Mouse (Mus musculus) frontal cortex, adult (tissue): ENCODE results near the gene Mgst2.
A peak's percentile ranks its signal among the peaks of the same experiment; 100 is the strongest.

Source experiments
- ATAC-seq: cut with Nextera tagmentation; 2 replicates; pipeline ENCODE4 v1.9.2; 2017; ENCODE audit warnings: mild to moderate bottlenecking, moderate library complexity, mixed read lengths; ENCODE audit not compliant: low TSS enrichment

The Mgst2 gene

DNA sequence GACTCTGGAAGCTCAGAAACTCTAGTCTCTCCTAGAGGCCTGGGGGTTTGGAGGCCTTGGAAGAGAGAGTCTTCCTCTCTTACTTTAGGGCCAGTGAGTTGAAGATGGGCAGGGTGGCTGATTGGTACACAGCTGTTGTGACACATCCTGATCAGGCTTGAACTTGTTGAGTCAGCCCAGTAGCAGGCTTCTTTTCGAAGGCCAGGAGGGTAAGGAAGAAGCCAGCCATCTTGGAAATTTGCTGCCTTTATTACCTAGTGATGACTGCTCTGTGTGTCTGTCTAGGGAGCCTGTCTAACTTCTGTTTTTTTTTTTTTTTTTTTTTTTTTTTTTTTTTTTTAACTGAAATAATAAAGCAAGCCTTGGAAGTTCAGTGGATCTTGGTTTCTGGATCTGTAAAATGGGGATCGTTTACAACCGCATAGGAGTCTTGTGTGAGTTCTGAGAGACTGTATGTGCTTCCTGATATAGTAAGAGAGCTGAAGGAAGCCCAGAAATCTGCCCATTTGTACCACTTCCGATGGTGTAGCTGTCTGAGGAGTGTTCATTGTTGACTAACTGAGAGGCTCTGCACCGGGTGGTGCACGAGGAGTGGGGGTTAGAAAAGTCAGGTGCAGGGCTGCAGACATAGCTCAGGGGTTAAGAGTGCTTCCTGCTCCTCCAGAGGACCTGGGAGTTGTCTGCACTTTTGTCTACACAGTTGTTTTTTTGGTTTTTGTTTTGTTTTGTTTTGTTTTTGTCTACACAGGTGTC is 5.7 kb upstream of the Mgst2 start:
- no peak for ATAC-seq

DNA sequence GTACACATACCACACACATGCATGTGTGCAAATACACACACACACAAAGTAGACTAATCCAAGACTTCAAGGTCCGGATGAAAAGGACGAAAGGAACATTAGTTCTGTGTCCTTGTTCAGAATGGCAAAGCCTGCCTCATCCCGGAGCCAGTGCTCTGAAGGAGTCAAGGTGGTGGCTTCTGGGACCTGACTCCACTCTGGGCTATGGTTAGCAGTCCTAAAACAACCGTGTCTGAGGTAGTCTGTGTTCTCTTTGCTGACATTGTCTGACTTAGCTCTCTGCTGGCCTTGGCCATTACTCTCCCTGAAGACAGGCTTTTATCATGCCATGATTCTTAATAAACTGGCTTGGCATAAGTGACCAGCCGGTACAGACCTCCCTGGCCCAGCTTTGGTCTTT is 745 bp upstream of the Mgst2 start:
- ATAC-seq = no peak

DNA sequence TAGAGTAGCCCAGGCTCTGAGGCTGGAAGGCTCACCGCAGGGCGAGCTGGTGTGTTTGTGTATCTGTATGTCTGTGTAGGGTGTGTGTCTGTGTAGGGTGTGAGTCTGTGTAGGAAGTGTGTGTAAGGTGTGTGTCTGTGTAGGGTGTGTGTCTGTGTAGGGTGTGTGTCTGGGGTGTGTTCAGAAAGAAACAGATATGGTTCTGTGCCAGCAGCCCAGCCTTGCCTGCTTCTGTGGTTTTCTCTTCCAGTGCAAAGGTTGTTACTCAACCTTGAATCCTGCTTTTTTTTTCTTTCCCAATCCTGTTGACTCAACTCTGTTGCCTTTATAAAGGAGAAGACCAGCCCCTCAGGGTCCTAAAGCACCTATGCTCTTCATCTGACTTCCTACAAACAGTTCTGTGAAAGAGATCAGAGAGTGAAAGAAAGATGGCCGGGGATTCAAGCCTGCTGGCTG is 689 bp downstream of the Mgst2 start:
- no peak for ATAC-seq

DNA sequence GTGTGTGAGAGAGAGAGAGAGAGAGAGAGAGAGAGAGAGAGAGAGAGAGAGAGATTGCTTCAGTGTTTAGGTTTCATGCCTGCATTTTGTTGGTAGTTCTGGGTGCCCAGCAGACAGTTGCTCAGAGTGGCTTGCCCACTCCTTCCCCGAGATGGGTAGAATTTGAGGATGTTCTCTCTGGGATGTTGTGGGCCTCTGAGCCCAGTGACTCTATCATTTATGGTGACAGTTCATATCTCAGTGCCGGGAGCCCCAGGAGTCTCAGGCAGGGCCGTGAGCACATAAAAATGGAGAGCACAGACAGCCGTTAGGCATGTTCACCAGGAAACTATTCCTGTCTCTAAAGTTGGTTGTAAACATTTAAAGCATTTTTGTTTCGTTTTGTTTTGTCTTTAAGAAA is 1.2 kb downstream of the Mgst2 start:
- ATAC-seq = no peak

DNA sequence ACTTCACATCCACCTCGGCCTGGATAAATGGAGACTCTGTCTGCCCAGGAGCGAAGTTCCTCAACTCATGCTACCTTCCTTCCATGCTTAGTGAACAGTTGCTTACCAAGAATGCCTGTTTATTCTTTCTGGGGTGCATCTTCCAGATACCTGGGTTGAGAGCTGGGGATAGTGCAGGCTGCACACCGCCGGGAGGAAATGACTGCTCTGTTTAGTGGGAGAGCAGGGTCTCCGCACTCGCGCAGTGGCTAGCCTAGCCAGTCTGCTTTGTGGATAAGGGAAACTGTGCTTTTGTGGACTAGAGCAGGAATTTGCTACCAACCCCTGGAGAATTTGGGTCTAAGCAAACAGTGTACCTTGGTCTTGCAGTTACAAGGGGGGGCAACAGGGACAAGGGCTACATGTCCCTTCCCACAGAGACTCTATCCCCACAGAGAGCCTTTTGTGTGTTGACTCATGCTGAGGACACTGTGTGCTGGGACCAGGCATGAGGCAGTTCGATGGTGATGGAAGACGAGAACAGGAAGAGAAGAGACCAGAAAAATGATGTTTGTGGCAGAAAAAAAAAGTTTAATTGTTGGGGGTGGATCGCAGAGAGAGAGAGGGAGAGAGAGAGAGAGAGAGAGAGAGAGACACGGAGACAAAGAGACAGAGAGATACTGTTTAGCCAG is 1.9 kb downstream of the Mgst2 start:
- 0 out of 2 replicates have a peak, but pooled peaks have one; percentile 46 for ATAC-seq

DNA sequence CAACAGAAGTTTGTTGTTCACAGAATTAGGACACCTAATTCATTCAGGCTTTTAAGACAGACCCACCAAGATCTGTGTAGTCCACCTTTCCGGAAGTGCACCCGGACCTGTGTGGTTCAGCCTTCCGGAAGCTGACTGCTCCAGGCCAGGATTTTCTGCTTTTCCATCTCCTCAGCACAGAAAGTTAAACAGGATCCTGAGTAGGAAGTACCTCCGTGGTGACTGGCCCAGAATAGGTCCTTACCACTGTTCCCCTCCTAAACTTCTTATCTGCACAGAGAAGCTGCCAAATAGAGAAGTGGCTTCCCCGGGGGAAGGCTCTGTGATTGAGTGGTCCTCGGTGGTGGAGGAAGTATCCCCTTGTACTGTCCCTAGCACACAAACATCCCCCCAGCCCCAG is 2.4 kb downstream of the Mgst2 start:
- ATAC-seq = no peak; the same call in 1 of the 2 replicates

DNA sequence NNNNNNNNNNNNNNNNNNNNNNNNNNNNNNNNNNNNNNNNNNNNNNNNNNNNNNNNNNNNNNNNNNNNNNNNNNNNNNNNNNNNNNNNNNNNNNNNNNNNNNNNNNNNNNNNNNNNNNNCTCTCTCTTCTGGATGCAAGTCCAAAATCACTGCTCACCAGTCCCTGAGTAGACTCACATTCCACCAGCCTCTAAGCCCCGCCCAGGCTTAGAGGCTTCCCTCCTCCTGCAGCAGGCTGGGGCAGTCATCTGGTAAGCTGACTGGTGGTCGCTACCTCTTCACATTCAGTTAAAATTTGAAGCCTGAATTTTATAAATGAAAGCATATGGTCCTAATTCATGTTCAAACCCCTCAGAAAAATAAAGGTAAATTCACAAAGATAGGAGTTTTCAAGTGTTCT is 8.4 kb downstream of the Mgst2 start:
- ATAC-seq = no peak

DNA sequence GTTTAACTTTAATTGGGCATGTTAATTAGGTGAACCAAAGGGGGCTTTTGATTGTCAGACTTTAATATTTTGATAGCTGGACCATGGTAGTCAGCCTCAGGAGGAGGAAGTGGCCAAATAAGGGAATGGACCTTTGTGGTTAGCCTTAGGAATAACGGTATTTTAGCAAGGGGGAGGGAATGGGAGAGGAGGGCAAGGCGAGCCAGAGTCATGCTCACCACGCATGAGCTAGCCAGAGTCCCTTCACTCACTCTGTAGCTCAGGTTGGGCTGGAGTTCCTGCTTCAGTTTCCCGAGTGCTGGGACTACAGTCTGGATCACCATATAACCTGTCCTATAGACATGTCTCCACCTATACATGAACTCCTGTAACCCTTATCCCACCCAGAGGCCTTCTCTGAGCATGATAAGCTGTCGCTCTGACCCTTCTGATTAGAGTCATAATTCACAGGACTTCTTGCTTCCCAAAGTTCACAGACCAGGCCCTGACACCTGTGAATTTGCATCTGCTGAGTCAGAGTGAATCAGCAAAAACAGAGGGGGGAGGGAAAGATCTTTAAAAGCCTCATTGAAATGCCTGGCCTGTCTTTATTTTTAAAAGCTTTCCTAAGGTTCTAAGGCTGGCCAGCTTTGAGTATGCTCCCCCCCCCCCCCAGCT is 10.4 kb downstream of the Mgst2 start:
- no peak for ATAC-seq

DNA sequence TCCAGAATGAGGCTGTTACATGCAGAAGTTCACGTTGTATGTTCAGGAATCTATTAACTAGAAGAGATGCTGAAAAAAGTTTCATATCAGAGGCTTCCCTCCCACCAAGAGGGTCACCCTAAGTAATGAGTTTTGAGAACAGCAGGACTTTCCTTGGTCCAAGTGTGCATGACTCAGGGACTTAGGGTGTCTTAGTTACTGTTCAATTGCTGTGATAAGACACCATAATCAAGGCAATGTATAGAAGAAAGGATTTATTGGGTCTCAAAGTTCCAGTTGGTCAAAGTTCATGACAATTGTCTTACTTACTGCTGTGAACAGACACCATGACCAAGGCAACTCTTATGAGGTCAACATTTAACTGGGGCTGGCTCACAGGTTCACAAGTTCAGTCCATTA is 10.9 kb downstream of the Mgst2 start:
- ATAC-seq = no peak

DNA sequence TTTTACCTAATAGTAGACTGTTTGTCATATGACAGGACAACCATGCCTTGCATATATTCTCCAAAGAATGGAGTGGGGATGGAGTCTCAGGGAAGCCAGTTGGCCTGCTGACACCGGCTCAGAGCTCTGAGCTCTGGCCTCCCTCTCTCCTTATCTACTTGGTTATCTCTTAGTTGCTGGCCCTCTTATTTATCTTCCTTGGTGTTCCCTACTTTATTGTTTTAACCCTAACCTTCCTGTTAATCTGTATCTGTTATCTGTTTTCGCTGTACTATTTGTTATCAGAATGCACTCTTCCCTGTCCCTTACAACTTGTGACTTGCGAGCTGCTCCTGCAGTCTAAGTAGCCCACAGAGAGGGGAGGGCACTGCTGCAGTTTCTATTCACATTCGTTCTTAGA is 12.5 kb downstream of the Mgst2 start:
- no peak for ATAC-seq

DNA sequence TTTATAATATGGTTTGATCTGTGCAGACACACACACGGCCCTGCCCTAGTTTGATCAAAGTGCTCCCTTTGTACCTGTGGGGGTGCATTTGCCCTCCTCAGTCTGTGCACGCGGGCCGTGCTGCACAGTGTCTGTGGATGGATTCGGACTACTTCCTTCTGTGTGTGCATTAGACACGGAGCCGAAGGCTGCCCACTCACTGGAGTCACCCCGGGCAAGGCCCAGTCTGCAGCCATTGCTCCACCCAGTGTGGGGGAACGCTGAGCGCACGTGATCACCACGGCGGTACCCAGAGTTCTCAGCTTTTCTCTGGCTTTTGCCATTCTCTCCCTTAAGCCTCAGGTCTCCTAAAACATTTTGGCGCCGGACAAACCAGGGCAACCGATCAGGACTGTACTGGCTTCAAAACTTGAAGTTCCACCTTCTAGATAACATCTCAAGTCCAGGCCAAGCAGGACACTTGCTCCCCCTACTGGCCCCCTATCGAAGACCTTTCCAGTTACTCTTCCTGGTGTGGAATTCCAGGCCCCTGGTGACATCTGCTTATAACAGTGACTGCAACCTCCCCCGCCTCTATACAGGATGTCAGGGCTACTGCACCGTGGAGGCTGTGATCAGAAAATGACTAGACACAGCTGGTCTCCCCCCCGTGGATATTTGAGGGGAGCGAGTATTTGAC is 13.4 kb downstream of the Mgst2 start:
- peak; percentile 16; the same call in 1 of the 2 replicates for ATAC-seq

DNA sequence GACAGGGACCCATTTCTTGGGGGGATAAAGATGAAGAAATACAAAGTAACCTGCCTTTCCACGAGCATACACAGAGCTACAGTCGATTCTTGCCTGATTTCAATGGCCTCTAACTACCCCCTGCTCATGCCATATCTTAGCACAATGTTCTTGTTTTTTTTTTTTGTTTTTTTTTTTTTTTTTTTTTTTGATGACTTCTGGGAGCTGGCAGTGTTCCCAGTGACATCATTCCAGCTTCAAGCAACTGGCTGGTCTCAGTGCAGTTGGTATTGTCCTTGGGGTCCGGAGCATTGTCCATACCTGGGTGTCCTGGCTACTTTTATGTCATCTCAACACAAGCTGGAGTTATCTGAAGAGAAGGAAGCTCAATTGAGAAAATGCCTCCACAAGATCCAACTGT is 14.8 kb downstream of the Mgst2 start:
- ATAC-seq = no peak

DNA sequence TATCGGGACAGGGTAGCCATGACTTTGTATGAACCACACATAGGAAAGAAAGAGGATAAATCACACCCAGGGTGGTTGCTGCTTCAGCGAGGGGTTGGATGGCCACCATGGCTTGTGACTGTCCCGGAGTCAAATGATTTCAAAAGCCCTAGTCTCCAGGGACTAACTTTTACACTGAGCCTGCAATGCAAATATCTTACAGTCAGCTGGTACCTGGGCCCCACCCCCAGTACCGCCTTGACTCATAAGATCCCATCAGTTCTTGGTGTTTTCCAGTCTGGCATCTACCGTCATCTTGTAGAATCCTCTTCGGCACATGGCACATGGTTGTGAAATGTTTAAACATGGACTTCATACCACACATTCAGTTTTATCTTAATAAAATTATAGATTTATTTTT is 25.4 kb downstream of the Mgst2 start:
- no peak for ATAC-seq

DNA sequence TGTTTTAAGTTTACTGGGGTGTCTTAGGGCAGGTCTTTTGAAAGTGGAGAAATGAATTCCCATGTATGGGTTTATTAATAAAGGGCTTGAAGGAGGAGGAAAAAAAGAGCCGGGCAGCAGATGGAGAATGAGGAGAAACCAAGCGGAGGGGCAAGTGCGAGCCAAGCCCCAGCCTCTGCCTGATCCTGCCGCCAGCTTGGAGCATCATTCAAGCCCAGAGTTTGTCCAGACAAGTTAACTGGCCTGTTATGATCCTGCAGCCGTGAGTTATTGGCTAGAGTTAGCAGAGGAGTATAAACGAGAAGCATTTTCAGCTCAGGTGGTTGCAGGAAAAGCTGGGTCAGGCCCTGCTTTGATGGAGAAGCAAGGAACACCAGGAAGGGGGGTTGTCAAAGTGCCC is 26.2 kb downstream of the Mgst2 start:
- no peak for ATAC-seq

DNA sequence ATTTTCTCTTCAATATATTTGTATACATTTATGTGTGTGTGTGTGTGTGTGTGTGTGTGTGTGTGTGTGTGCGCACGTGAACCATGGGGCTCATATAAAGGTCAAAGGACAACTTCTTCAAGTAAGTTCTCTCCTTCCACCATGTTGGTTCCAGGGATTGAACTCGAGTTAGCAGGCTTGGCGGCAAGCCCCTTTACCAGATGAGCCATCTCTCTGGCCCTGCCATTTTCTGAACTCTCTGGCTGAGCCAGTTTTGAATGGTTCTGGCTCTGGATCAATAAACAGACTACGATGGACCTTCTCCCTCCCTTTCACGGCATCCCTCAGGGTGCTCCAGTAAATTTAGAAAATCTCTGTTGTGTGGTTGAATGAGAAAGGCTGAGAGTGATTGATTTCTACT is 26.6 kb downstream of the Mgst2 start:
- ATAC-seq = no peak

DNA sequence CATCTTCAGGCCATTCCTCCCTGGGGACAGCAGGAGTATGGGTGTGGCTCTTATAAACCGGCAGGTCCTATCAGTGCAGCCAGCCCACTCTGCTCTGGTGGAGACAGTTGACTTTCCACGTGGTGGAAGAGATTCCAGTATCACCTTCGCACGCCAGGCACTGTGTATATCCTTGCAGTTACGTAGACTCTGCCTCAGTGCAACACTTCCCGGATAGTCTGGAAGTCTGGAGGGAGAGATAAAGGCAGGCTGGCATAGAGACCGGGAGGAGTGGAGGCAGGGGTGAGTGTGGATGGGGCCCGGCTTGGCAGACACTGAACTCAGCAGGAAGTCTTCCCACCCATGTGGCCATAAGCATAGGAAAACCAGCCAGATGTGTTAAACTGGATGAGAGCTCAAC is 28.6 kb downstream of the Mgst2 start:
- no peak for ATAC-seq

DNA sequence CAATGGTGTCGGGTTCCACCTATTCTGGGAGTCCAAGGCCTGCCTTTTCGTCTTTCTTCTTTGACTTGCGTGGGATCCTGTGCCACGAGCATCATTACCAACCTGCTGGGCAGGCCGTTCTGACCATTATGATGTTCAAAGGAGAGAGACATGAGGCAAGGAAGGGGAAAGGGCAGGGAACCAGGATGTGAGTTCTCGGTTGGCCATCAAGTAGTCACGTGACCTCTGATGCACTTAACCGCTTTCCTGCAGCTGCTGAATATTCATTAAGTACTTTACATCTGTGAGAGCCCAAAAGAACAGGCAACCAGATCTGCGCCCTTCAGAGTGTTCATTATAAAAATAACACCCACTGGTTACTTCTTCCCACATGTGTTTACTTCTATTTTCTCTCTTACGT is 33.0 kb downstream of the Mgst2 start:
- no peak for ATAC-seq

DNA sequence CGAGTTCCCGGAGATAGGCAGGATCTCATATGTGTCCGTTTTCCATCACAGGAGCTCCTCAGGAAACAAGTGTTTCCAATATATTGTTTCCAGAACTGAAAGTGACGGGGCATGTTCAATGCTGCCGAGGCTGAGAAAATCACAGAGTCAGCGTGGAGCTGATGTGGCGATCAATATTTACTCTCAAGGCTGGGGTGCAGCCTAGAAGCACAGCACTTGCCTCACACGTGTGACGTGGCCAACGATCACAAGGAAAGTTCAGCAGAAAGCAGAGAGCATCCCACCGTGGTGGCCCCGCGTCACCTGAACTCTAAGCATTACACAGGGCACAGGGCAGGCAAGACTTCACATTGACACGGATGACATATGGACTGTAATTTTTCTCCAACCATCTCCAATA is 34.4 kb downstream of the Mgst2 start:
- ATAC-seq = no peak

DNA sequence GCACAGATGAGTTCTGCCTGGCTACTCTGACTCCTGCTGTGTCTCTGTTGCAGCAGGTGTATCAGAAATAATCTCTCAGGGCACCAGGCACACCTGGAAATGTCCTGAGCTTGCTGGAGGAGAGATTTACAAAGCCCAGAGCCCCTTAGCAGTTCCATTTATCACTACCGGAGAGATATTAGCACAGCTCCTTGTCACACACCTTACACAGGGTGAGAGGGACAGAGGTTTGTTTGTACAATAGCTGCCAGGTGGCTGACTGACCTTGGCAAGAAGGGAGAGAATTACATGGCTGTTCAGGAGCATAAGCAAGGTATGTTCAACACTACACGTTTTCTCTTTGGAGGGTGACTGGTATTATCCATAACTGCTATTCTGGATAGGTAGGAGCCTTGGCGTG is 35.6 kb downstream of the Mgst2 start:
- no peak for ATAC-seq

DNA sequence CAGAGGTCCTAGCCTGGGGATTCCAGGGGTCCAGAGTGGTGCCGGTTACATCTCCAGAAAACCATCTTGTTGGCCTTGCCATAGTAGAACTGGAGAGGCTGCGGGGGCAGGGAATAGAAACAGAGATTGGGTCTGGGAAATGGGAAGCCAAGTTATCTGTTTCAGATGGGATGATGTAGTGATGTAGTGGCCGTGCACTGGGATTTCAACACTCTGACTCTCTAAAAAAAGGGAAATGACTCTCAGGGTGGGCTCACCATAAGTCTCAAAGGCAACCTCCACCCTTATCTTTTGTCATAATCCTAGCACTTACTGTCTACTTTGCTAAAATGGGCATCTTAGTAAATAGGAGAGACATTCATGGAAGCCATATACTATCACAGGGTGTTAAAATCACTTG is 37.8 kb downstream of the Mgst2 start:
- no peak for ATAC-seq

DNA sequence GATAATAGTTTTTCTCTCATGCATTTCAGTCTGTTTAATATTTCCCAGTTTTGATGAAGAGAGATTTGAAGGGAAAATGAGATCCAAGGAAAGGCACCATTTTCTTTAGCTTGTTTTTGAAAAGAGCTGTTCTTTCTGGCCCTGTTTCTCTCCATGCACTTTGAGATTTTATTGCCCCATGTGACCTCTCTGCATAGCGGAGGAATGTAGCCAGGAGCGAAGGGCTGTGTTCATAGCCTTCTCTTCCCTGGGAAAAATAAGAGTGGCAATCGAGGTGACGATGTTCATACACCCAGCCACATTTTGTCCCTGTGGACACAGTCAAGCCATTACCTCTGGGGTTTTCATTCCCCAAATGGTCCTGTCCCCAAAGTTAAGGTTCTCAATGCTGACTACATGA is 40.0 kb downstream of the Mgst2 start:
- ATAC-seq = no peak

DNA sequence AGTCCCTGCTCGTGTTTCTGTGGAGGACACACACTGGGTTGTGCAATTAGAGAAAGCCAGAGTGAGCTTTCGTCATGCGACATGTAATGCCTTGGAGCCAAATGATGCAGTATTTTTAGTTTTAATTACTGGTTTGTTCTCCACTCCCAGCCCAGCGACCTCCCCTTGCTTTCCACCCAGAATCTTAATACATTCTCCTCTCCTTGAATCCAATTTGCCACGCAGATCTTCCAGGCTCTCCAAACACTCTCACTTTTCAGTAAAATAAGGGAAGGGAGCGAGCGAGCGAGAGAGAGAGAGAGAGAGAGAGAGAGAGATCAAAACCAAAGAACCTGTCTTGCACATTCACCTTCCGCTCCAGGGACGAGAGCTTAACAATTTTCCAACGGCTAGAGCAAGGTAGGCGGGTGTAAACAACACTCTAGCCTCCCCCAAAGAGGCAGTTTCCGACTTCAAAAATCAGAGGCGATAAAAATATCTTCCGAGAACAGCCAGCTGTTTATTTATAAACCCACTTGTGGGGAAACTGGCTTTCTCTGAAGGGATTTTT is 40.6 kb downstream of the Mgst2 start:
- ATAC-seq = peak; percentile 29
